Mouse (Mus musculus) layer of hippocampus, postnatal 10 days (tissue): ENCODE results near the gene F930015N05Rik. TPM values are rescaled to one million over a fixed set of nuclear protein-coding genes. Genes with fewer than 3 reads are reported as not detected.

Source experiments
- DNase-seq, 2 experiments: peaks; one replicate each; pipeline ENCODE4 v3.0.0; 2021; ENCODE audit warnings: low spot score in 2 of 2
- total RNA-seq, 2 experiments: library from RNA; stranded (reverse); gene quantifications; 2 replicates each; pipeline ENCODE4 v1.2.3; 2021

F930015N05Rik gene
- total RNA-seq, 2 experiments from 2014 or later: 0.32 TPM; not detected in 1

GRCm38 (mm10) chr11:64386333-64386732, 50.1 kb downstream of the F930015N05Rik start:
- DNase-seq: no peak

Other genes starting within 250 kb of the F930015N05Rik start
- gene Hs3st3a1, start 1.3 kb downstream of the F930015N05Rik start, total RNA-seq: under 1 TPM; 0.18 to 0.27 TPM